Comparison of ENCODE assay signal across 17 mouse cellular contexts in the genomic region with DNA sequence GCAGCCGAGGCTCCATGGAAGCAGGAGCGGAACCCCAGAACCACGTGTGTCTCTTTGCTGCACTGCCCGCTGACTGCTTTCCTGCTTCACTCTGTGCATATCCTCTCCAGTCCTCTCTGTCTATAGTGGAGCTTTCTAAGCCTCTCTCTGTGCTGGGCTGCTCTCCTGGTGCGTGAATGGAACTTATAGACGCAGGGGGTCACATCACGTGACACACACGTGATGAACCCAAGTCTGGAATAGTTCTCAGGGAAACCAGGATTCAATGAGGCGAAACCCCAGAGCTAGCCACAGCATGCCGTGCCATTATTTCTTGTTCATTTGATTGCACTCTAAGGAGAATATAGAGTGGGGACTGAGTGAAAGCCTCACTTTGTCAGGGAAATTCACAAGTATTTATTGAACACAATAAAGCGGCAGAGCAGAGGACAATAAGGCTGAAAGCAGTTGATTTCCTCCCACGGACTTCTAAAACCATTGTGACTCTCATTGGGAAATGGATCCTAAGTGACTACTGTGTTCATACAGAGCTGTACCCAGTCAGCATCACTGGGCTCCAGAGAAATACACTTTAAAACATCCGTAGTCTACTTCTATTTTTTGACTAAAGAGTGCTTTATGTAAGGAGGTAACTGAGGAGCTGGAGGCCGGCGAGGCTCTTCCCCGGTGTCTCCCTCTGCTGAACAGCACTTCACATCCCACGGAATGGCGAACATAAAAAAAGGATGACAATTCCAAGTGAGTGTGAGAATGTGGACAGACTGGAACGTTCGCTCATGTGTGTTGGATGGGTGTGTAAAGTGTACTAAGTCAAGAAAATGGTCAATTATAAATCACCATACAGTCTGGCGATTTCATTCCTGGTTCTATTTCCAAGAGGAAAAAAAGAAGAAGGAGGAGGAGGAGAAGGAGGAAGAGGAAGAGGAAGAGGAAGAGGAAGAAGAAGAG.
A peak's percentile ranks its signal among the peaks of the same experiment; 100 is the strongest.
DNase-seq lines count a peak whose midpoint lies in the region; ATAC-seq and TF ChIP-seq lines count a peak whose summit lies in the region.
"Had no signal": no experiment of that assay in that cellular context is flagged by ENCODE, and none has a peak within 500 bp of the region (broad histone marks: within the 10 kb centered on the region; RNA-seq: fewer than 3 reads in every experiment).

No protein-coding gene starts in this region.

- no peak overlapping the region for H3K27ac ChIP-seq in hindbrain, embryonic 14.5 days
- no peak overlapping the region for H3K27ac ChIP-seq in hindbrain, embryonic 11.5 days (ENCODE audit: low read depth, low read length)
- no peak overlapping the region for H3K27ac ChIP-seq in CH12.LX (ENCODE audit: insufficient read depth, low read depth)
- H3K27ac ChIP-seq: kidney, embryonic 15.5 days; limb, embryonic 13.5 days; liver, embryonic 15.5 days; stomach, embryonic 15.5 days had no signal

- no peaks in the 10 kb centered on the region for H3K9me3 ChIP-seq in hindbrain, embryonic 14.5 days (ENCODE audit: control insufficient read depth, low read length)
- H3K9me3 ChIP-seq in hindbrain, embryonic 11.5 days (ENCODE audit: control insufficient read depth, low read length), result no peaks in the 10 kb centered on the region
- no peaks in the 10 kb centered on the region for H3K9me3 ChIP-seq in CH12.LX (replicated peaks; ENCODE audit: low read length)
- H3K9me3 ChIP-seq: kidney, embryonic 15.5 days; liver, embryonic 15.5 days; stomach, embryonic 15.5 days had no signal

- no peak overlapping the region for H3K4me2 ChIP-seq in hindbrain, embryonic 14.5 days (replicated peaks)
- no peak overlapping the region for H3K4me2 ChIP-seq in hindbrain, embryonic 11.5 days (replicated peaks; ENCODE audit: low read depth, low read length)
- no peak overlapping the region for H3K4me2 ChIP-seq in CH12.LX (ENCODE audit: insufficient read depth, low read depth, poor library complexity, severe bottlenecking)
- H3K4me2 ChIP-seq: kidney, embryonic 15.5 days; limb, embryonic 13.5 days; liver, embryonic 15.5 days; stomach, embryonic 15.5 days had no signal

- DNase-seq in hindbrain, embryonic 14.5 days (ENCODE audit: low spot score), result no peak
- DNase-seq in hindbrain, embryonic 11.5 days (ENCODE audit: low spot score), result no peak
- no peak for DNase-seq in CH12.LX (ENCODE audit: extremely low read depth)
- DNase-seq in brain, embryonic 14.5 days (ENCODE audit: low read depth), result peak; percentile 84
- DNase-seq in mesoderm, embryonic 11.5 days (ENCODE audit: low read depth, low spot score), result peak; percentile 23
- DNase-seq in layer of hippocampus, postnatal 36 days, result no peak
- no peak for DNase-seq in right cerebral cortex, postnatal 10 days (ENCODE audit: low spot score in 2 of 2)
- DNase-seq: adrenal gland, postnatal 10 days; cerebellum, postnatal 10 days; lung, postnatal 10 days; retina, postnatal 1 day; thymus, postnatal 14 days had no signal

- WGBS in hindbrain, embryonic 14.5 days, result 60% methylated on average over 21 of the region's 21 CpGs
- WGBS in hindbrain, embryonic 11.5 days, result 71% methylated on average over 21 of the region's 21 CpGs

- H3K4me3 ChIP-seq in hindbrain, embryonic 14.5 days (replicated peaks; ENCODE audit: low read length), result no peak overlapping the region
- no peak overlapping the region for H3K4me3 ChIP-seq in hindbrain, embryonic 11.5 days (ENCODE audit: low read depth, low read length)
- H3K4me3 ChIP-seq in CH12.LX (replicated peaks in 1 of 3; ENCODE audit: low read depth in 2 of 3, low read length in 2 of 3, poor library complexity in 1 of 3), result no peak overlapping the region
- H3K4me3 ChIP-seq: kidney, embryonic 15.5 days; limb, embryonic 13.5 days; liver, embryonic 15.5 days; megakaryocyte, embryonic 14.5 days; stomach, embryonic 15.5 days had no signal

- TF ChIP-seq POLR2A in CH12.LX (IDR thresholded peaks at IDR 0.05; ENCODE audit: low read depth, low read length), result no peak
- no peak for TF ChIP-seq POLR2A in brain, embryonic 14.5 days (IDR thresholded peaks at IDR 0.05; ENCODE audit: borderline replicate concordance, extremely low read depth, insufficient read depth, insufficient read length, poor library complexity, severe bottlenecking)

- TF ChIP-seq EP300 in CH12.LX (IDR thresholded peaks at IDR 0.05; ENCODE audit: low read length), result no peak

- no peaks in the 10 kb centered on the region for H3K36me3 ChIP-seq in hindbrain, embryonic 14.5 days (replicated peaks; ENCODE audit: control insufficient read depth, insufficient read depth)
- H3K36me3 ChIP-seq in hindbrain, embryonic 11.5 days (ENCODE audit: control insufficient read depth, insufficient read depth, low read length), result no peaks in the 10 kb centered on the region
- no peaks in the 10 kb centered on the region for H3K36me3 ChIP-seq in CH12.LX (replicated peaks in 1 of 2; ENCODE audit: control insufficient read depth in 1 of 2, insufficient read depth in 1 of 2, low read length in 1 of 2)
- H3K36me3 ChIP-seq: kidney, embryonic 15.5 days; limb, embryonic 13.5 days; liver, embryonic 15.5 days; stomach, embryonic 15.5 days had no signal

- TF ChIP-seq CTCF in CH12.LX (conservative IDR thresholded peaks at IDR 0.05 in 1 of 2, IDR thresholded peaks at IDR 0.05 in 1 of 2; ENCODE audit: low read depth in 2 of 2, low read length in 2 of 2), result no peak
- TF ChIP-seq CTCF in brain, embryonic 14.5 days (IDR thresholded peaks at IDR 0.05; ENCODE audit: borderline replicate concordance, extremely low read depth, insufficient read depth, insufficient read length), result no peak

- no peak for TF ChIP-seq RAD21 in CH12.LX (IDR thresholded peaks at IDR 0.05; ENCODE audit: low read depth, low read length)

- H3K4me1 ChIP-seq in hindbrain, embryonic 14.5 days (replicated peaks; ENCODE audit: control insufficient read depth, insufficient read depth, low read length), result no peaks in the 10 kb centered on the region
- H3K4me1 ChIP-seq in hindbrain, embryonic 11.5 days (replicated peaks; ENCODE audit: control insufficient read depth, insufficient read depth, low read length), result no peaks in the 10 kb centered on the region
- H3K4me1 ChIP-seq in CH12.LX (ENCODE audit: control insufficient read depth in 1 of 2, insufficient read depth in 2 of 2), result peaks cover 0 to 12% of the 10 kb centered on the region in 2 experiments; a peak in 2 of 4 replicates
- H3K4me1 ChIP-seq: limb, embryonic 13.5 days; liver, embryonic 15.5 days; stomach, embryonic 15.5 days had no signal

- no peak overlapping the region for H3K9ac ChIP-seq in hindbrain, embryonic 14.5 days
- no peak overlapping the region for H3K9ac ChIP-seq in hindbrain, embryonic 11.5 days (ENCODE audit: low read depth, low read length)
- H3K9ac ChIP-seq in CH12.LX (ENCODE audit: insufficient read depth, low read depth), result no peak overlapping the region
- H3K9ac ChIP-seq: kidney, embryonic 15.5 days; limb, embryonic 13.5 days; liver, embryonic 15.5 days; stomach, embryonic 15.5 days had no signal

- dilution Hi-C loops in CH12.LX (cut with MboI; ENCODE audit: extremely low pct_ligation_motif_present, extremely low pct_unique_long_range_greater_than_20kb, low sequenced_read_pairs), result no loop called here

- no peaks in the 10 kb centered on the region for H3K79me2 ChIP-seq in CH12.LX (replicated peaks; ENCODE audit: control insufficient read depth, extremely low read depth, insufficient read depth, poor library complexity, severe bottlenecking)

- in situ Hi-C loops in CH12.LX (cut with MboI; ENCODE audit: low pct_ligation_motif_present, low pct_unique_long_range_greater_than_20kb, low sequenced_read_pairs), result no loop called here

- ATAC-seq in hindbrain, embryonic 14.5 days (ENCODE audit: low FRiP score), result 0 out of 2 replicates have a peak, but pooled peaks have one; percentile 43
- no peak for ATAC-seq in hindbrain, embryonic 11.5 days (ENCODE audit: low FRiP score)

- no peaks in the 10 kb centered on the region for H3K27me3 ChIP-seq in hindbrain, embryonic 14.5 days (ENCODE audit: control insufficient read depth, insufficient read depth, low read length)
- no peaks in the 10 kb centered on the region for H3K27me3 ChIP-seq in hindbrain, embryonic 11.5 days (ENCODE audit: control insufficient read depth, insufficient read depth, low read length)
- H3K27me3 ChIP-seq in CH12.LX (replicated peaks), result no peaks in the 10 kb centered on the region
- H3K27me3 ChIP-seq: kidney, embryonic 15.5 days; limb, embryonic 13.5 days; liver, embryonic 15.5 days; stomach, embryonic 15.5 days had no signal

TF ChIP-seq in CH12.LX, 34 proteins besides CTCF, POLR2A, EP300 and RAD21:
- TF ChIP-seq NELFE (IDR thresholded peaks at IDR 0.05; ENCODE audit: low read depth, low read length) (no peak), RCOR1 (conservative IDR thresholded peaks at IDR 0.05; ENCODE audit: low read depth, low read length) (no peak), BHLHE40 (IDR thresholded peaks at IDR 0.05; ENCODE audit: low read depth, low read length) (peak; percentile 62), MAZ (IDR thresholded peaks at IDR 0.05; ENCODE audit: low read depth, low read length) (no peak), SMC3 (IDR thresholded peaks at IDR 0.05; ENCODE audit: low read depth, low read length) (no peak), ELF1 (IDR thresholded peaks at IDR 0.05; ENCODE audit: low read depth, low read length) (no peak), USF2 (conservative IDR thresholded peaks at IDR 0.05; ENCODE audit: low read depth, low read length) (0 out of 2 replicates have a peak, but pooled peaks have one; percentile 18), GABPA (IDR thresholded peaks at IDR 0.05; ENCODE audit: insufficient replicate concordance, low read depth, low read length) (no peak)

Comparison
In these comparisons a context has a peak if more than half of its experiments do, and no peak if none do; other contexts are left out.
1. DNase-seq: peak in brain, embryonic 14.5 days (single experiment) and mesoderm, embryonic 11.5 days (single experiment); none in hindbrain, embryonic 14.5 days (single experiment), hindbrain, embryonic 11.5 days (single experiment), CH12.LX (single experiment), layer of hippocampus, postnatal 36 days (0 of 2) and right cerebral cortex, postnatal 10 days (0 of 2).